Mouse (Mus musculus): ENCODE data around the gene Actr1b. TPM values are rescaled to one million over a fixed set of nuclear protein-coding genes. Genes with fewer than 3 reads are reported as not detected.

The Actr1b gene
- polyA plus RNA-seq, 1 experiment, result 52.4 TPM

DNA sequence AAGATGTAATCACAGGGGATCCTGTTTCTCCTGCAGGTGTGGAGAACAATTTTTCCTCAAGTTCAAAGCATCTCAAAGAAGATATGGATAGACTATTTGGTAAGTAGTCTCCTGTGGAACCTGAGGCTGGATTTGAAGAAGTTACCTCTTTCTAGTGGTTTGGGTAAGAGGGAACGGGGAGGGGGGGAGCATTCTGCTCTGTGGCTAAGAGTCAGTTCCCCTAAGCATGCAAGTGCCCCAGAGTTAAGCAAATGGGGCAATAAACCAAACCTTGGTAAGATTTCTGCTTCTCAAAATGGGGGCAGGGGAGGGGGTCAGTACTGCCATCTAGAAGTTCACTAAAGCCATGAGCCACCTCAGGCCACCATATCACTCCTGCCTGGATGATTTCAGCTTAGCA, 4.6 kb upstream of the Actr1b start:
- Histone ChIP-seq H3K4me3 (ENCODE audit: insufficient read depth, low read depth, low read length) (no peak overlapping the region), H3K27ac (replicated peaks; ENCODE audit: low read depth, low read length) (no peak overlapping the region), H3K4me1 (ENCODE audit: control insufficient read depth, insufficient read depth, insufficient read length, low read length) (no peaks in the 10 kb centered on the region)

DNA sequence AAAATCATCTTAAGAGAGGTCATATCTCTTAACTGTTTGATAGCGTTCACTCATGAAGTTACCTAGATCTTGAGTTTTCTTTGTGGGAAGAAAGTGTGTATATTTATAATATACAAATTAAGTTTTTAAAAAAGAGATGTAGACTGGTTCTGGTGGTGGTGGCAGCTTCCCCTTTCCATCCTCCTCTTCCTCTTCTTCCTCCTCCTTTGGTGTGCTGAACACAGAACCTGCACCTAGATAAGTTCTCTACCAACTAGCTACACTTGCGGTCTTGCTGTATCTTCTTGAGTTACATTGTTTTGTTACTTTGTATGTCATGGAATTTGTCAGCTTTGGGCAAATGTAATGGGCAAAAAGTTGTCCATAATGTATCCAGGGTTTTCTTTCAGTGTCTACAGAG, 3.1 kb downstream of the Actr1b start:
- Histone ChIP-seq H3K4me3 (ENCODE audit: insufficient read depth, low read depth, low read length) (no peak overlapping the region), H3K27ac (replicated peaks; ENCODE audit: low read depth, low read length) (no peak overlapping the region), H3K4me1 (ENCODE audit: control insufficient read depth, insufficient read depth, insufficient read length, low read length) (peaks cover 9% of the 10 kb centered on the region)

DNA sequence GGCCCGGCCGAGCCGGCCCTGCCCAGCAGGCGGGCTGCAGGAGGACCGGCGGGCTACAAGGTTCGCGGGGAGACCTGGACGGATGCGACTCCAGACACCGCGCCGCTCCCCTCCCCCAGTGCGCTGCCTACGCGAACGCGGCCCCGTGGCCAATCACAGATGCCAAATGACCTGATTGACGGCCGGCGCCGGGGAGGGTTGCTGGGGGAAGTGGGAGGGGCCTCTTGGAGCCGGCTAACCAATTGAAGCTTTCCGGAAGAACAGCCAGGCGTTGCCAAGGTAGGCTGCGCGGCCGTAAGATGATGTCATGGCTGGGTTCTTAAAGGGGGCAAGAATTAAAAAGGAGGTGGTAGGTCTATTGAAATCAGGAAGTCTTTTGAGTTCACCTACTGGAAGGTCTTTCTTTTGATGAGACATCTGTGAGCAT, 4.4 kb downstream of the Actr1b start, which contains the start of gene 4933424G06Rik:
Gene 4933424G06Rik (plus strand): TSS at position 296 of the 427 bp plus-strand sequence.
- H3K4me1 ChIP-seq (ENCODE audit: control insufficient read depth, insufficient read depth, insufficient read length, low read length), result peaks cover 9% of the 10 kb centered on the region
- peak within 1 kb of the TSS; percentile 45 for H3K27ac ChIP-seq (replicated peaks; ENCODE audit: low read depth, low read length)
- peak within 1 kb of the TSS; percentile 90 for H3K4me3 ChIP-seq (ENCODE audit: insufficient read depth, low read depth, low read length)

DNA sequence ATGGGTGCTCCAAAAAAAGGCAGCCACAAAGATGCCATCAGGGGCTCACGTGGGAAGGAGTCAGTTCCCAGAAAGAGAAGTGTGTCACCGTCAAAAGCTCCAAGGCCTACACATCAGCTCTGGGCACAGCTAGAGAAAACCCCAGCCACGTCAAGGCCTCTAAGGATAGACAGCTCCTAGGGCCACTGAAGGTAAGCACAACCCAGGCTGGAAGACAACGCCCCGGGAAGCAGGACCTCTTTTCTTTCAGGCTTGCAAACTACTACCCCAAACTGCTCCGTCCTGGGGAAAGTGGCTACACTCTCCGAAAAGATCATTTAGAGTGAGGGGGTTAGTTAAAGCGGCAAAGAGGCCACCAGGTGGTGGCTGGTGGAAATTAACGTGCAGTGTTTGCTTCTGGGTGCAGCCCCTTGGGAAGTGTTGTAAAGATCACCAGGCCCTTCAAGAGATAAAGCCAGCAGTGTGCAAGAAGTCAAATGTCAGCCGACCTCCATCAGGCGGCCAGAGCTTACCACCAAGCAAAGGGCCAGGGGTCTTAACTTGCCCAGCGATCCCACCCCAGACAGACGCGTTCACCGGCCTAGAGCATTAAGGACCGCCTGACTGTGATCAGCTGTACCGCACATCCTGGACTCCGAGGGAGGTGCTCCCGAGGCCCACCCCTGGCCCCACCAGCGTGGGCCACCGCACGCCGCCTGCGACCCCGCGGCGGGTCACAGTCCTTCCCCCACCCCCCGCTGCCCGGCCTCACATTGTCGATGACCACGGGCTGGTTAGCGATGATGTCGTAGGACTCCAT, 5.0 kb downstream of the Actr1b start:
- peaks cover 9% of the 10 kb centered on the region for H3K4me1 ChIP-seq (ENCODE audit: control insufficient read depth, insufficient read depth, insufficient read length, low read length)
- peak overlapping the region; percentile 45 for H3K27ac ChIP-seq (replicated peaks; ENCODE audit: low read depth, low read length)
- H3K4me3 ChIP-seq (ENCODE audit: insufficient read depth, low read depth, low read length), result peak overlapping the region; percentile 90

DNA sequence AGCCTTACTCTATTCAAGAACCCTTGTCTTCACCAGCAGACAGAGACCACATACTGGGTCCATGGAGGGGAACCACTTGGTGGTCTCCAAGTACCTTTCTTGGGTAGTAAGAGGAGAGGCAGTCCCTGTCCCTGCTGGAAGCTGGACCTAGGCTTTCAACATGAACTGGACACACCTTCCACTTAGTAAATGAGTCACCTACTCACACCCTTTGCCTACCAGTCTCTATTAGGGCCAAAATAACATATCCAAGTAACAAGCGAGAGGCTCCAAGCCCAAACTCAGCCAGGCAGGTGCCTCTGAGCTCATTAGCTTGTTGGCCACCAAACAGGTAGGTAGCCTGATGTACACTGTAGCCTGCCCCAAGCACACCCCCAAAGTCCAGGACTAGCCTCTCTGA, 5.6 kb downstream of the Actr1b start:
- Histone ChIP-seq H3K27ac (replicated peaks; ENCODE audit: low read depth, low read length) (no peak overlapping the region), H3K4me3 (ENCODE audit: insufficient read depth, low read depth, low read length) (peak overlapping the region; percentile 90)

DNA sequence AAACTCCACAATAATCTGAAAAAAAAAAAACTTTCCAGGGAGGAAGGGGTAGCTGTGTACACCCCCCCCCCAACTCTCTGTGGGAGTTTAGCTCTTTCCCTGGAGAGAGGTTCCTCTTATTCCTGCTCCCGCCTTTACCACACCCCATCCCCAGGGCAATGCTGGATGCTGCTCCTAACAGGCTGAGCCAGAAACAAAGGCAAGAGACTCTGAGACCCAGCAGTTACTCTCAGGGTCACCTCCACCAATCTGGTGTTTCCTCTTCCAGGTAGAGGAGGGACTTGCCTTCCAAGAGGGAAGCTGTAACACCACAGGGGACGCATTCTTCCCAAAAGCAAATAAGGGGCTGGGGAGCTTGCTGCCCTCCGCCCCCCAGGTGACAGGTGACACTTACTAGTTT, 6.4 kb downstream of the Actr1b start:
- Histone ChIP-seq H3K27ac (replicated peaks; ENCODE audit: low read depth, low read length) (no peak overlapping the region), H3K4me3 (ENCODE audit: insufficient read depth, low read depth, low read length) (no peak overlapping the region)

More for the DNA sequence above, 5.6 kb downstream of the Actr1b start:
- peaks cover 9% of the 10 kb centered on the region for H3K4me1 ChIP-seq (ENCODE audit: control insufficient read depth, insufficient read depth, insufficient read length, low read length)

DNA sequence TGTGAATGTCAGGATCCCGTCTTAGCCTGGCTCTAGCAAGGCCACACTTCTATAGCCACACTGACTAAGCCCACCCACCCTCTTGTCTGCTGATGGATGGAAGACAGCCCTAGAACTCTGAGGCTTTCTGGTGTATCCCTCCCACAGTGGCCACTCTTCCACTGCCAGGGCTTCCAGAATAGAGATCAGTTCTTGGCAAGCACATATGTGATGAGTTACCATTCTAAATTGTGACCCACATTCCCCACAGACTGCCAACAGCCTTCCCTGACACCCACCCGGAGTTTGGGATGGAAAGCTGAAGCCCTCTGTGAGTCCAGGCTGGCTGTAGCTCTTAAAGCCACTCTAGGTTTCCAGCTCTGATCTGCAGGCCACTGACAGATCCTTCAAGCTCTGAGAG, 7.1 kb downstream of the Actr1b start:
- Histone ChIP-seq H3K27ac (replicated peaks; ENCODE audit: low read depth, low read length) (no peak overlapping the region), H3K4me1 (ENCODE audit: control insufficient read depth, insufficient read depth, insufficient read length, low read length) (peaks cover 9% of the 10 kb centered on the region), H3K4me3 (ENCODE audit: insufficient read depth, low read depth, low read length) (no peak overlapping the region)

More for the DNA sequence above, 6.4 kb downstream of the Actr1b start:
- peaks cover 9% of the 10 kb centered on the region for H3K4me1 ChIP-seq (ENCODE audit: control insufficient read depth, insufficient read depth, insufficient read length, low read length)

DNA sequence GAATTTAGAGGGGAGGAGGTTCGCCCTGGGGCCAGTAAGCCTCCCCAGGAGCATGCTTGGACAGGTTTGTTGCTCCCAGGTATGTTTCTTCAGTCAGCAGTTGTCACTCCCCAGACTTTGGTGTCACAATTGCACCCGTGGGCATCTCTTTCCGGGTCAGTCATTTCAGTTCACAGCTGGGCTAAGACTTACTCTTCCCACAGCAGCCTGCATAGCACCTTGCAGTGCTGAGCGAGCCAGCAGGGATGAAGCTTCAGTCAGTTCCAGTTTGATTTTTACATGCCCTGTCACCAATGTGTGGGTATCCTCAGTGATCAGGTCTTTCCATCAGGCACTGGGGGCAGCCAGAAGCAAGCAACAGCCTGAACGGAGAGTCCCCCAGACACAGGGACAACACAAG, 17.2 kb downstream of the Actr1b start:
- no peaks in the 10 kb centered on the region for H3K4me1 ChIP-seq (ENCODE audit: control insufficient read depth, insufficient read depth, insufficient read length, low read length)
- no peak overlapping the region for H3K4me3 ChIP-seq (ENCODE audit: insufficient read depth, low read depth, low read length)
- H3K27ac ChIP-seq (replicated peaks; ENCODE audit: low read depth, low read length), result no peak overlapping the region

DNA sequence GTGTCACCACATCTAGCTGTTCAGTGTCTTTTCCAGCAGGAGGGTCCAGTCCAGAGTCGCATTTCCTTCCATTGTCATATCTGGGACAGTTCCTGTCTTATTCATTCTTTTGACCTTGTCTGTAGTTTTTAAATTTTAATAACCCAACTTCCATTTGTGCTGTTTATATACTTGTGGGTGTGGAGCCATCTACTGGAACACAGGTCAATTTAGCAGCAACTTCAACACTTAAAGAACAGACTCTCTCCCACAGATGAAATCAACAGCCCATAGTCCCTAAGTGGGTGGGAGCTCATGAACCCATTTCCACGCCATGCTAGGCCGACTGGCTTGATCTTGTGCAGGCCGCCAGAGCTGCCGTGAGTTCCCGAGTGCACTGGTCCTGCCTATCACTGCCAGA, 17.8 kb downstream of the Actr1b start:
- Histone ChIP-seq H3K4me1 (ENCODE audit: control insufficient read depth, insufficient read depth, insufficient read length, low read length) (no peaks in the 10 kb centered on the region), H3K27ac (replicated peaks; ENCODE audit: low read depth, low read length) (no peak overlapping the region), H3K4me3 (ENCODE audit: insufficient read depth, low read depth, low read length) (no peak overlapping the region)

DNA sequence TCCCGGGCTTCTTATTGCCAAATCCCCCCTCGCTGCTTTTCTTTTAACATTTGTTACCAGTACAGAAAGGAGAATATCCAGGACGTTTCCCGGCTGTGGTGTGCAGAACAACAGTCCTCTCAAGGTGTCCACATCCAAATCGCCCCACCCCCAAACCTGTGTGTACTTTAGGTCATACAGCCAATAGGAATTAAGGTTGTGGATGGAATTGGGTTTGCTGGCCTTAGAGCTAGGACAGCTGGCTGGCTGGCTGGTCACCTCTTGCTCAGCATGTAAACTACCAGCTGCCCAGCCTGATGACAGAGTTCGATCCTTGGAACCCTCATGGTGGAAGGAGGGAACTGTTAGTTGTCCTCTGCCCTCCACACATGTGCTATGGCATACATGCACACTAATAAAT, 19.4 kb downstream of the Actr1b start:
- no peaks in the 10 kb centered on the region for H3K4me1 ChIP-seq (ENCODE audit: control insufficient read depth, insufficient read depth, insufficient read length, low read length)
- no peak overlapping the region for H3K27ac ChIP-seq (replicated peaks; ENCODE audit: low read depth, low read length)
- no peak overlapping the region for H3K4me3 ChIP-seq (ENCODE audit: insufficient read depth, low read depth, low read length)

DNA sequence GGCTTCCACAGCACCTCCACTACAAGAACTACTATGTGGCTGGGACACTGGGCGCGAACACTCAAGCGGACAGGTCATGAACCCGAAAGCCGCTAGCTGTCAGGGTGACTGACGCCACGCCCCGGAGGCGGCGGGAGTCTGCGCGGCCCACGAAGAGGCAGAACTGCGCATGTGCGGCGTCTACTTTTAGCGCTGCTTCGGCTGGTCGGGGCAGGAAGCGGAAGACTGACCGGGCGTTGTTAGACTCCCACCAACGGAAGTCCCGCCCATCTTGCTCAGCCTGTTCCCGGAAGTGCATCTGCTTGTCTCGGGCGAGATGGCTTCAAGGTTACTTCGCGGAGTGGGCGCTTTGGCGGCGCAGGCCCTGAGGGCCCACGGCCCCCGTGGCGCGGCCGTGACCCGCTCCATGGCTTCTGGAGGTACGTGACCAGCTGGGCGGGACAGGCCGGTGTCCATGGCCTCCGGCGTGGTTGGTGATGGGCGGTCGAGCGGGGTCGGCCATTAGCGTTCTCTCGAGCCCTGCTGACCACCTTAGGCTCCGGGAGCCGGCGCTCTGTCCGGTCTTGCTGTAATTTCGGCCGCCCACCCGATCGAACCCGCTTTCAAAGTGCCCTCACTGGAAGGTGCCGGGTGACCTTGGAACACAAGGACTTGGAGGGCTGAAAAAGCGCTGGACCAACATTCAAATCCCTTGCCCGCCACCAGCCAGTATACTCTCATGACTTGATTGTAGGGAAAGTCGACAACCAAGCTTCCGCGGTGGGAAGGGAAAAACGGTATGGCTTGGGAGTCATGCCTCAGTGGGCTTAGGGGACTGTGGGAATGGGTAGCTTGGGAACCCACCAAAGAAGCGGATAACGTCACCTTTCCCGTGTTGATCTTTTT, 22.7 kb downstream of the Actr1b start, which contains the start of gene Cox5b:
Gene Cox5b (plus strand): TSS at position 179 of the 885 bp plus-strand sequence.
- H3K4me3 ChIP-seq (ENCODE audit: insufficient read depth, low read depth, low read length), result peak within 1 kb of the TSS; percentile 89
- H3K27ac ChIP-seq (replicated peaks; ENCODE audit: low read depth, low read length), result peak within 1 kb of the TSS; percentile 99
- no peaks in the 10 kb centered on the region for H3K4me1 ChIP-seq (ENCODE audit: control insufficient read depth, insufficient read depth, insufficient read length, low read length)

DNA sequence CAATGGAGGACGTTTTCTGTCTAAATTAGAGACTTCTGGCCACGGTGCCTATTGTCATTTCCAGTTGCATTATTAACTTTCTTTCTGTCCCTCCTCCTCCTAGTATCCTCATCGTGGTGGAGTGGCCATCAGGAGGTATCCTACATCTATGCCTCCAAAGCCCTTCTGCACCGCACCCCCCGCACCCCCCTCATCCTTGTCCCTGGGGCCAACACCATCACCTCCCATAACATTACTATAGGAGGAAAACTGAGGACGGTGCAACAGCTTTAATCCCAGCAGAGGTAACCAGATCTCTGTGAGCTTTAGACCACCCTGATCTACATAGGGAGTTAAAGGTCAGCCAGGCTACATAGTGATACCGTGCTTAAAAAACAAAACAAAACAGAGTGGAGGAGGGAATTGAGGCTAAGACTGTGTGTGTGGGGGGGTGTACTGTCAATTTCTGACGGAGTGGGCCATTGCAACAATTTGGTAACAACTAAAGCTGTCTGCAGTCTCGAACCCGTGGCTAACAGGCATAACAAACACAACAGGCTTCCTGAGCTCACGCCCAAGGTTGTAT, 23.5 kb downstream of the Actr1b start:
- Histone ChIP-seq H3K4me3 (ENCODE audit: insufficient read depth, low read depth, low read length) (peak overlapping the region; percentile 59), H3K27ac (replicated peaks; ENCODE audit: low read depth, low read length) (peak overlapping the region; percentile 83), H3K4me1 (ENCODE audit: control insufficient read depth, insufficient read depth, insufficient read length, low read length) (no peaks in the 10 kb centered on the region)

DNA sequence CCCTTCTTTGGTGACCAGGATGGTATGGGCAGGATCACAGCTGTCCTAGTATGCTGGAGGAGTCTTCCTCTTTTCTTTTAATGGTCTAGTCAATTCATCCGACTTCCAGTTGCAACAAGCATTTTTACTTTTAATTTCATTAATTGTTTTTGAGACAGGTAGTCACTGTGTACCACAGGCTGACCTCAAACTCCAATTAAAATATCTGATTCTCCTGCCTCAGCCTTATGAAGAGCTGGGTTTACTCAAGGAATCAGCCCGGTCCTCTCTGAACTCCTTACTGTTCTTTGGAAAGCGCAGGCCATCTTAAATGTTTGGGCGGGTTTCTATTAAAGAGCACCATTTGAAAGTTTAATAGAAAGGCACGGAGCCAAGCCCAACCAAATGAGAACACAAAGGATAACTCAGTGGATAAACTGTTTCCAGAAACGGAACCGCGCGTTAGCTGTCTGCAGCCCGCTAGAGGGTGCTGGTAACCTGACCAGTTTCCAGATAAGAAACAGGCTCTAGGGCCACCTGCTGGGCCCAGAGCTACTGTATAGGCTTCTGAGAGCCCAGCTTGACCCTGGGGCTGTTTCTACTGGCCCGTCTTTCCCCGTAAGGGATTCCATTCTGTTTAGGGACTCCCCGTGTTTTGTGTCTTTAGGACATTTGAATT, 30.3 kb downstream of the Actr1b start:
- Histone ChIP-seq H3K27ac (replicated peaks; ENCODE audit: low read depth, low read length) (no peak overlapping the region), H3K4me3 (ENCODE audit: insufficient read depth, low read depth, low read length) (no peak overlapping the region), H3K4me1 (ENCODE audit: control insufficient read depth, insufficient read depth, insufficient read length, low read length) (no peaks in the 10 kb centered on the region)

DNA sequence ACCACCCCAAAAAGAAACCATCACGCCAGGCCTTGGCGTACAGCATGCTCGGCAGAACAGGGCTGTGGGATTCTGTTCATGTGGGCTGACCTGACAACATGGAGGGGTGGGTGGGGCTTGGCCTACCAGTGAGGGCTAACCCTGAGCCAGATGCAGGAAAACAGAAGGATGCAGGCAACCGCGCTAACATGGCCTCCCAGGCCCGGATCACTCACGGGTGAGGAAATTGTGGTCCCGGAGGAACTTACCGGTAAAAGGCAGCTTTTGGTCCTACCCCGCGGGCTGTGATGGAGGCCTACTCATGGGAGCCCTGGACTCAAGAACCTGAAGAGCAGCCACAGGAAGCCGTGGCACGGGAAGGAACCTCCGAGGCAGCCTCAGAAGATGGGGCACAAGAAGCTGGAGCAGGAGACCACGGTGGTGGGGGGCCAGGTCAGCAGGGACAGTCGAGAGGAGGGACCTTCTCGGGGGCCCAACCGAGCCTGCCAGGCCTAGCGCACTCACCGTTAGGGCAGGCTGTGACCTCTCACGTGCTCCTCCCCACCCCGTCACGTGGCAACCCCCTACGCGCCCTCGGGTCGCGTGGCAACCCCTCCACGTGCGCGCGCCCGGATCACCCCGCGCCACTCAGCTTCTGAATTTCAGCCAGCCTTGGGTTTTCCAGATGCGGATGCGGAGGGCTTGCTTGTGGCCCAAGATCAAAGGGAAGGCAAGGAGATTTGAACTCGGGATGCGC, 31.4 kb downstream of the Actr1b start, which contains the start of gene Fam178b:
Gene Fam178b (minus strand): TSS at position 564 of the 736 bp plus-strand sequence.
- Histone ChIP-seq H3K27ac (replicated peaks; ENCODE audit: low read depth, low read length) (no peak within 1 kb of the TSS), H3K4me1 (ENCODE audit: control insufficient read depth, insufficient read depth, insufficient read length, low read length) (no peaks in the 10 kb centered on the region), H3K4me3 (ENCODE audit: insufficient read depth, low read depth, low read length) (no peak within 1 kb of the TSS)
